Mouse (Mus musculus) ovary, postnatal 14 days (tissue): ENCODE results near the gene Ptcd3.
"Not testable (repeated sequence)": the region's sequence is repeated elsewhere in the genome, so short reads cannot be mapped to it uniquely, and the experiment has no call there.

ENCODE experiments used
- DNase-seq: peaks from one replicate; pipeline ENCODE4 v3.0.0; 2022; ENCODE audit warnings: low spot score

Gene Ptcd3

DNA sequence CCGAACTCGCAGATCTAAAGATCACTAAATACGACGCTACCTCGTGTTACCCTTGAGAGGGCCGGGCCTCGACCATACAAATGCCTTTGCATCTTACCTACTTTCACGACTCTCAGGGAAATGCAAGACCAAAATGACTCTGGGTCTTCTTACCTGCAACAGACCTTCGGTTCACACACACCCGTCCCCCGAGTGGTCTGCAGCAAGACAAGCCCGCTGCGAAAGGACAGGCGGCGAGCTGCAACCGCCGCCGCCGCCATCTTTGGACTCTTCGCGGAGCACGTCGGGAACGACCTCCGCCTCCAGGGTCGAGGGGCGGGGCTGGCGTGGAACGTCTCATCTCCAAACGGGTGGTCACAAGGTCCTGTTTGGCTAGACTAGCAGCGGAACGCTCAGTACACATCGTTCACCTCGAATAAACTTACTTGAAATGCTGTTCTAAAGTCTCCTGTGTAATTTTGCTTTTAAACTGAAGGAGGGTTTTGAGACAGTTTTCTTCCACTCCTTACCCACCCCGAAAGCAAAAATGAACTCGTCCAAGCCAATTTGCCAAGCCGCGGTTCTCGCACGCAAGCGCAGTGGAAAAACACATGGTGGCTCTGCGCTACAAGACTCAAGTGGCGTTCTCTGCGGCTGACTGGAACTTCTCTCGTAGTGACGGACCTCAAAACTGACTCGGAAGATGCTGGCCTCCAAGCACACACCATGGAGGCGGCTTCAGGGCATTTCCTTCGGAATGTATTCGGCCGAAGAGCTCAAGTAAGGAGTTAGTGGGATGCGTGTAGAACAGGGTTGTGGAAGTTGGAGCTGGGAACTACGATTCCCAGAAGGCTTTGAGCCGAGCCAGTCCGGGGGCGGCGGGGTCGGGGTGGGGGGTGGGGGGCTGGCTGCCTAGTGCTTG is at the start of gene Ptcd3, which contains the start of gene Polr1a:
Ptcd3 (minus strand) TSS at position 270 of the 901 bp plus-strand sequence.
Polr1a (plus strand) TSS at position 573 of the 901 bp plus-strand sequence.
- peak; percentile 89 for DNase-seq

DNA sequence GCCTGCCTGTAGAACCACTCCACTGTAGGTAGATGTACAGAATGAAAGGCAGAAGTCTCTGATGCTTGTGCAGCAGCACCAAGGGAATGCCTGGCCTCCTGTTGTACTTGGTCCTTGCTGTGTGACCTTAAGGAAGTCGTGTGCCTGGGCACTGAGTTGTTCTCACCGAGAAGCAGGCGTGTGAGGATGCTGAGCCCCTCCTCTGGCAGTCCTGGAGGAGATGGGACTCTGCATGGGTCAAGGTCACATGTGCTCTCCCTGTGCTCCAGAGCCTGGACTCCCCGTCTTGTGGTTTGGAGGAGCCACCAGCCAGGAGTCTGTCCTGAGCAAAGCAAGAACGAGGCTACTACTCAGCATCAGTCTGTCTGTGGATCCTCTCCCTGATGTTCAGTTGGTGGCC is 42.6 kb upstream of the Ptcd3 start:
- no peak for DNase-seq

DNA sequence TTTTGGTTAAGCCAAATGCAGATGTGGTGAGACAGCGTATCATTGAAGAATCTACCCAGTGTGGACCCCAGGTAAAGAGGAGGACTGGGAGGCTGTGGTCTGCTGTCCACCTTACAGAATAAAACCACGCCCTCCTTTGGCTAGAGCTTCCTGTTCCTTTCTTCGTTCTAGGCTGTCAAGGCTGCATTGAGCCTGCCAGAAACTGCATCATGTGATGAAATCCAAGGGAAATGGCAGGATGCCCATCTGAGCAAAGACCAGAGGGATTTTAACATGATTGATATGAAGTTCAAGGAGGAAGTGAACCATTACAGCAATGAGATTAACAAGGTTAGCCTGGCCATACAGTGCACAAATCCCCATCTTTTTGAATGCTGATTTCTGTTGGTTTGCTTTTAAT is 42.0 kb upstream of the Ptcd3 start:
- DNase-seq: peak; percentile 69

DNA sequence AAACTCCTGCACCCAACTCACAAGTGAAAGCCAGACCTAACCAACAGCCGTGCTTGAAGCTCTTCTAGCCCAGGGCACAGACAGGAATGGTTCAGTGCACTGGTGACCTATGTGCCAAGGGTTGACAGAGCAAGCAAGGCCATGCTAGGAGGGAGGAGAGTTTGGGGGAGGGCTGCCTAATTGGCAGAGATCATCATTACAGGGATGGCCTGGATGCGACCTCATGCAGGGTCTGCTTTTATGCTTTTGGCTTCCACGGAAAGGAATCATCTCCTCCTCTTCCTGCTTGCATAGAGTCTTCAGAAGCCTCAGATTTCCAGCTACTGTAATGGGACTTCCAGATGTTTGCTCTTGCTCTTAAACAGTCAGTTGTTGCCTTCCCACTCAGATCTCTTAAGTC is 41.2 kb upstream of the Ptcd3 start:
- DNase-seq: no peak

DNA sequence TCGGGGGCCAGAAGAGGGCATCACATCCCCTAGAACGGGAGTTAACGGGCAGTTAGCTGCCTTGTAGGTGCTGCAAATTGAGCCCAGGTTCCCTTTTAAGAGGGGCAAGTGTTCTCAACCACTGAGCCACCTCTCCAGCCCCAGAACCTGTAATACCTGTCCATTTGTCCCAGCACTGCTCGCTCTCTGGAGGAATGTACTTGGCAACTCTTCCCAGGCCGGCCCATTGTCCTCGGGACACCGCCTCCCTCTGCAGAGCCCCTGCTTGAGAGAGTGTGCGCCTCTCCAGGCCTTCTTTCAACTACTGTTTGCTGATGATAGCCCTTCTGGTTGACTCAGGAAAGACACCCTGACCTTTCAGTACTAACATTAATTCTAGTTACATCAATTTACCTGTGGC is 37.6 kb upstream of the Ptcd3 start:
- no peak for DNase-seq

DNA sequence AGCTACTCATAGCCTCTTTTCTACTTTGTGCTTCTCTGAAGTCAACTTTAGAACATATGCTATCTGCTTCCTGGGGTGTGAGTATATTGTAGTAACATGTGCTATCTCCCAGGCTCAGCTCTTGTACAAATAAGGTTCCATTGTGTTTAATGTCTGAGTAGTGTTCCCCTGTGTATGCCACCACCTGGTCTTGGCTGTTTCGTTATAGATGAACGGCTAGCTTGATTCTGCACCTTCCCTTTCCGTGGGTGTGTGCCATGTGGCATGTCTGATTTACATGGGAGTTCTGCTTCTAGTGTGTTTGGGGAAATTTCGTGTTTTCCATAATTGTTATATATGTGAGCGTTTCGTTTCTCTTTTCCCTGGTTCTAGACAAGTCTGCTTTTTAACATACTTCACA is 36.6 kb upstream of the Ptcd3 start:
- no peak for DNase-seq

DNA sequence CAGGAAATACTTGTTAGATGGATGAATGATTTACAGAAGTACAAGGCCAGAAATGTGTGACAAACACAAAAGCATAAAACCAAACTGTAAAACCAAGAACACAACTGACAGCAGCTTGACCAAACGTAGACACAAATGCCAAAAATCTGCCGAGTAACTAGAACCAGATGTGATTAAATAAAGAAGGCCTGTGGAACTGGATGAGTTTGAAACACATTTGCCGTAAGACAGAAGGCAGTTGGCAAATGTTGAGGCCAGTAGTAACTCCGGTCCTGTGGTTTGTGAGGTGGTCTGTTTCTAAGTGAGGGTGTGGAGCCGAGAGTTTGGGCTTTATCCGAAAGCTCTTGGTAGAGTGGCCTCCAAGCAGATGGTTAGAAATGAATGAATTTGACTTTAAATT is 32.4 kb upstream of the Ptcd3 start:
- DNase-seq: no peak

DNA sequence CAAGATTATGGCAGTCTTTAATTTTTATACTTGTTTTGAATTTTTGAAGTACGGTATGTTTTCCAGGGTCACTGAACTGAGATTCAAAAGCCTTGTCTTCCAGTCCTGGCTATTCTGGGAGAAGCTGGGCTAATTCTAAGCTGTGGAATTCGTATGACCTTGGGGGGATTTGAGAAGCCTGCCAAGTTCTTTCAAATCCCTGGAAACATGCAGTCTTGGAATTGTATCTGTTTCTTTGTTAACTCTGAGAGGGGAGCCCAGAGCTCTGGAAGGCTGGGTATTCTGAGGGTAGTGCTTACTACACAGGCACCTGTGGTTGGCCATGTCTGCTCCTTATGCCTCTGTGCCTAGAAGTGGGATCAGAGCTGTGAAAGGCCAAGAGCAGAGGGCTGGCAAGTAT is 27.2 kb upstream of the Ptcd3 start:
- no peak for DNase-seq

DNA sequence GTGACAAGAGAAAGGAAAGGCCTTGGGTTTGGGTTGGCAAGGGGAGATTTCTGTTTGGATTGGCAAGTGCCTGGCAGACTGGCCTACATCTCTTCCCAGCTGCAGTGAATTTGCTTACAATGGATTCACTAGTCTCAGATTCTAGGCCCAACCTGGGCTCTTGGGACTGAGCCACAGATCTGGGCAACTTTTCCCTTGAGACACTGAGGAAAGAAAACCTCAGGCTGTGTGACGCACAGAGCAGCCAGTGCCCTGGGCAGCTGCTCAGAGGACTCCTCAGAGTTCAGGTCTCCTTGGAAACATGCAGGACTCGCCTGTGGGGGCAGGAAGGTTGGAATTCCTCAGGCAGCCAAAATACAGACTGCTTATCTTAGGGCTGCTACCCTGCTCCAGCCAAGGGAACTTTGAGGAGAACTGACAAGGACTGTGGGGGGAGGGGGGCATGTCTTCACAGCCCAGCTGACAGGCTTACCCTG is 25.6 kb upstream of the Ptcd3 start:
- no peak for DNase-seq

DNA sequence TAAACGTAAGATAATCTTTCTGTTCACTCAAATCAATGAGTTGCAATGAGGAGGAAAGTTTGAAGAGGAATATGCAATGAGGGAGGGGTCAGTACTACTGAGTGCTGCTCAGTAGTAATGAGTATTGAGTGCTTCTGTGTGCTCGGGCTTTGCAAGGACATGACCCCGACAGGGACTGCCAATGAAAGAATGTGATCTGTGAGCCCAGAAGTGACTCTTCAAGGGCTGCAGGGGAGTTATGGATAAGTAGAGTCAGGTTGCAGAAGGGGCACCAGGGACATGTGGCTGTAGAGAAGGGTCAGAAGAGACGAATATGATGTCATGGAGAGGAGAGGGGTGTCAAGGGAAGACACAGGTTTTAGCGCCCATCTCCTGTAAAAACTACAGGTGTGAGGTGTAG is 23.8 kb upstream of the Ptcd3 start:
- no peak for DNase-seq

DNA sequence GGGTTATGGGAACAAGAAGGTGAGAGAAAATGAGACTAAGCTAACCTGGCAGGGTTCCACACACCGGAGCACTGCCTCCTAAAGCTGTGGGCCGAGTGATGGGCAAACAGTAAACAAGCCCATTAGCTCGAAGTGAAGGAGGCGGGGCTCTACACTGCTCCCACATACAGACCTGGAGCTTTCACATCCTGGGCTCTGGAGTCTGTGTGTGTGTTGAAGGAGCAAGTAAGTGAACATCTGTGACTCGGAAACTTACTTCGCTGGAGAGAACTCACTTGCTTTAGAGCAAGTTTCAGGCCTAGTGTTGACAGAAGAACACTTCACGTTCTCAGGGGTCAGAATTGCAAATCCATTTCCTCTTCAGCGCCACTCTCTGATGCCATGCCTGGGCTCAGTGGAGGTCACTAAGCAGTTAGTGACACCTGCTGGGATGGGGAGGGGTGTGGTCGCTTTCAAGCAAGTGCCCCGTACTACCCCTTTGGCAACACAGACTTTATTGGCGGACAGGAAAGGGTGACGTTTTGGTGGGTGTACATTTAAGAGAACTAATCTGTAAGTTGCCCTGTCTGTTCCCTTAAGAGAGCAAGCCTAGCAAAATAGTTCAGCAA is 22.4 kb upstream of the Ptcd3 start:
- DNase-seq: no peak

DNA sequence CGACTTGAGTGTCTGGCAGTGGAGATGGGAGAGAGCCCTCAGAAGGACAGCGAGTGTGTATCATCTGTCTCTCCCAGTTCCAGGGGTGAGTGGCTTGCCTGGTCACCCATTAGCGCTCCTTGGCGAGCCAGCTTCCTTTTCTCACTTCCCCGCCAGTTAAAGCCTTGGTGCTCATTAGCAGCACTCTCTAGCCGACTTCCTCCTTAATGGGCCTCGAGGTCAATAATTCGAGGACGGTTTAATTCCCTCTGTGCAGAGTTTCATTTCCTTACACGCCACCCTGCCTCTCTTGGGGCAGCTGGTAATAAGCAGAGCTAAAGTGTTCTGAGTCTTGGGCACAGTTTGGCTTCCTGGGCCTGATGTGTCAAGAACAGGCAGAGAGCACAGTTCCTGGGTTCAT is 21.5 kb upstream of the Ptcd3 start:
- no peak for DNase-seq

DNA sequence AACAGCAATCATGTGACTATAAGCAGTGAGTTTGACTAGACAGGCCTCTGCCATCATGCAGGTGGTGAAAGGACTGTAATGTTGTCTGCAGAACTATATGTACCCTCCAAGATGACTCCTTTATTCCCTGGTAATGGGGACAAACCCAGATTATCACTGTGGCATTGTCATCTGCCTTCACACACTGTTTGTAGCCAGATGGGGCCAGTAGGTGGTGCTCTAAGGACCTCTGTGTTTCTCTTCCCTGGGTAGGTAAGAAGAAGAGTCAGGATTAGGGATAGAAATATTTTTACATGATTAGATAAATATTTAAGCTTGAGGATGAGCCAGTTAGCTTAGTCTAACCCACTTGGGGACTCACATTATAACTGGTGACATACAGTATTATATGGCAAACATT is 19.4 kb upstream of the Ptcd3 start:
- peak; percentile 52 for DNase-seq

DNA sequence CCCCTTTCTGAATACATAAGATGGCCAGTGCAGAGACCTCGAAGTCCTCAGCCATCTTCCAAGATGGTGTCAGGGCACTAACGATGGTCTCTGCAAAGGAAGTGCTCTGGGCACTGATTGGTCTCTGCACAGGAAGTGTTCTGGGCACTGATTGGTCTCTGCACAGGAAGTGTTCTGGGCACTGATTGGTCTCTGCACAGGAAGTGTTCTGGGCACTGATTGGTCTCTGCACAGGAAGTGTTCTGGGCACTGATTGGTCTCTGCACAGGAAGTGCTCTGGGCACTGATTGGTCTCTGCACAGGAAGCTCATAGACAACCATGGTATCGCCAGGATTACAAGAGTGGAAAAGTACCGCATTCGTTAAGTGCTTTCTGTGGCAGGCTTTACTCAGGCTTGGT is 16.7 kb upstream of the Ptcd3 start:
- not testable (repeated sequence) for DNase-seq

DNA sequence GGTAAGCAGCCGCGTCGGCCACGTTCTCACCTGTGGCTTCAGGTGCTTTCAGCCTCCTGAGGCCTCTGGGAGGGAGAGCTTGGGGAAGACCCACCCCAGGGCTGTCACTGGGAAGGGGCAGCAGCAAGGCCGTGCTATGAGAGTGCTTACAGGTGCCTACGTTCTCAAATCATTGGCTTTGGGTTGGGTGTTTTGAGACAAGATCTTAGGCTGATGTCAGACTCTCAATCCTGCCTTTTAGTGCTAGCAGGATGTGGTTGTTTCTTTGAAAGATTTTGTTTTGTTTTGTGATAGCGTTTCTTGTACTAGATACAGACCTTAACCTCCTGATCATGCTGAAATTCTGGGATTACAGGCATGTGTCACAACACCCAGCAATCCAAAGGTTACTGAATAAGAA is 12.2 kb upstream of the Ptcd3 start:
- DNase-seq: no peak

DNA sequence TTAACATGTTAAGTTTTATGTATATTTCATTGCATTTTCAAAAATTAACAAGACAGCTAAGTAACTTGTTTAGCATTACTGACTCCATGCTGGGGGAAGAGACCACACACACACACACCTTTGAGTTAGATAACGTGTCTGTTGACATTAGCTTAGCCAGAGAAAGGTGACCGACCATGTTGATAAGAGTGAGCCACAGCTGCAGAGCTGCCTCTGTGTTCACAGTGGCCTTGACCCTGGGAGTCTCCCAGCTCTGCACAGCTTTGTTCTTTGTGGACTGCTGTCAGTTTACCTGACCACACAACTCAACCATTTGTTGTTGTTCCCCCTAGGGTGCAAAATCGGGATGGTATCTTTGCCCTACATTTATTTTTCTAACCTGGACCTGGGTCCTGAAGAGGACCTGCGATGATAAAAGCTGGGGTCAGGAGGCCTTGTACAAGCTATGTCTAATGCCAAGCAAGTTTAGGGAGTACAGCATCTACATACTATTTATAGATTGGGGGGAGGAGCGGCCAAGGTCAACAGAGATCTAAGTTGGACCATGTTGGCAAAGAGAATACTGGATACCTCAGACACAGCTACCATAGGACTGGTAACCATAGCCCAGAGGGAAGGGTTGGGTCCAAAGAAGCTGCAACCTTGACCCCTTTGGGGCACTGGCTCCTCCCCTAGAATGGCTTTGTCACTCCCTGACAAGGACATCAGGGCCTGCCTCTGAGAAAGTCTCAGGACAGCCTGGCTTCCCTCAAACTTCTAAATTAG is 3.3 kb upstream of the Ptcd3 start:
- DNase-seq: no peak

DNA sequence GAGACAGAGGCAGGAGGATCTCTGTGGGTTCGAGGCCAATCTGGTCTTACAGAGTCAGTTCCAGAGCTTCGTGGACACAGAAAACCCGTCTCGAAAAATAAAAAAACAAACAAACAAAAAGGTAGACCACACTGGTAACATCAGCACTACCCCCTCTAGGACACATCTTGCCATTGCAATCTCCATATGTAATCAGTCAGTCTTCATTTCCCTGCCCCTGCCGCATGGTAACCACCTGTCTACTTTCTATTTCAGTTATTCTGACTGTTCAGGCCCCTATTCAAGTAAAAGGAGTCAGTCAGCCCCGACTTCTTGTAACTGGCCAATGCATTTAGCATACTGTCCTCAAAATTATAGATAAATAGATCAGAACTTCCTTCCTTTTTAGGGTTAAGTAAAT is 1.3 kb upstream of the Ptcd3 start:
- DNase-seq: no peak

DNA sequence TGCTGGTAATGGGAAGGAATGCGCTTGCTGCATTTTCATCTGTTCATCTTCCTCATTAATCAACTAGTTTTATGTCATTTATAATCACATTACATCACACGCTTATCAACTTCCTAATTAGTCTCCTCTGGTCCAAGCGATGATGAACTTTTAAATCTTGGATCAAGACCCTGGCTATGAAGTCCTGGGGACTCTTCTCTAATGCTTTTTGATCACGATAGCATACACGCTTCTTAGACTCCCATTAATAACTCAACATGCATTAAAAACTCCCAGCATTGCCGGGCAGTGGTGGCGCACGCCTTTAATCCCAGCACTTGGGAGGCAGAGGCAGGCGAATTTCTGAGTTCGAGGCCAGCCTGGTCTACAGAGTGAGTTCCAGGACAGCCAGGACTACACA is 834 bp upstream of the Ptcd3 start:
- DNase-seq: no peak

DNA sequence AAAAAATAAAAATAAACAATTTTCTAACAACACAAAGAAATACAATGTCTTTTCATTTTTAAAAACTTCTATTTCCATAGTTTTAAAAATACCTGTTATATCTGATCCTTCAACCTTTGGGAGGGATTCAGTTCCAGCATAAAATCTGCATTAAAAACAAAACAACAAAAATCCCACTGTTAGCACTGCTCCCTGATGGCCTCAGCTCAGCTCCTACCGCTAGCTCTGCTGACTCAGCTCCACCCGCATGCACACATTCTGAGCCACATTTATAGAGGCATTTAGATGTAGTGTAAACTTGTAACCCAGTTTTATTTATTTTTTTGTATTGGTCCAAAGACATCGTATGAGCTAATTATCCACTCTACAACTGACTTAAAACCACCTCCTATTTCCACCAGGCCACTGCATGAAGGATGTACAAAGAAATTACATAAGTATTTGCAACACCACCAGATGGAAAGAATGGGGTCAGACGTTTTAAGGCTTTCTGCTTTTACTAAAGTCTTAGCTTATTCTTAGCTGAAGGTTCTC is 781 bp downstream of the Ptcd3 start:
- DNase-seq: no peak

DNA sequence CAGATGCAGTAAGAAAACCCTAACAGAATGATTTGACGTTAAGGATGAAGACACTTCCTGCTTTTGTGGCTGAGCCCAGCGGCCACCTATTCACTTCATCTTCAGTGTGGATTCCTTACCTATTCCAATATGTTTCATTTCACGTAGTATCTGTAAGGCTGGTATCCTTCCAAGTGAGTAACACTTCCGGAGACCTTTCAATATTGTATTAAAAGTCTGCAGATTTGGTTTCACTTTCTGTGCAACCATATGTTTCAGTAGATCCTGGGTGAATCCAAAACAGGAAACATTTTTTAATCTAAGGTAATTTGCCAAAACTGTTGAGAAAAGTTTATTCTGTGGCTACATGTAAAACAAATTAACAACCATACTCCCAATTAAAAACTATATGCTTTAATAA is 15.3 kb downstream of the Ptcd3 start:
- DNase-seq: no peak

DNA sequence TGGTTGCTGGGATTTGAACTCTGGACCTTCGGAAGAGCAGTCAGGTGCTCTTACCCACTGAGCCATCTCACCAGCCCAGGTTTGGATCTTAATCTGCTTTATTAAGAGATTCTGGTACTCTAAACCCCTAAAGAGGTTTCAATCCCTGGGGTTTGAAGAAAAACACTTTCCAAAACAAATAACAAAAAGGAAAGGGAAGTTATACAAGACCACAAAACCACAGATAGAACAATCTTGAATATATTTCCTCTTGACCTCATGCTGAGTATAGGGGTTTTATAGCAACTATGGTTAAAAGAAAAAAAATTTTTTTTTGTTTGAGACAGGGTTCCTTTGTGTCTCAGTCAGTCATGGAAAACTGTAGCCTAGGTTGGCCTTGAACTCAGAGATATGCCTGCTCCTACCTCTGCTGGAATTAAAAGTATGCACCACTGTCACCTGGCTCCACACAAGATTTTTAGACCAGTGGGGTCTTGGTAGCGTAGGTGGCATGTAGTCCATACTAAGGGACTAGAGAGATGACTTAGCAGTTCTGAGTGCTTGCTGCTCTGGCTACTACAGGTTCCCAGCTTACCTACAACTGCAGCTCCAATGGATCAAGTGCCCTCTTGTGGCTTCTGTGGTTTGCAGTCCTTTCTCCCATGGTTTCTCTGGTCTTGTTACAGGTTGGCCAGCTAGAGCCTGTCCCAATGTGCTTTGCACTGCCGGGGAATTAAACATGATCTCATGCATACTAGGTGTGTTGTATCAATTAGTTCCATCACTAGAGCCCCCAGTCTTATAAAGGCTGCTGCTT is 30.4 kb downstream of the Ptcd3 start:
- no peak for DNase-seq

DNA sequence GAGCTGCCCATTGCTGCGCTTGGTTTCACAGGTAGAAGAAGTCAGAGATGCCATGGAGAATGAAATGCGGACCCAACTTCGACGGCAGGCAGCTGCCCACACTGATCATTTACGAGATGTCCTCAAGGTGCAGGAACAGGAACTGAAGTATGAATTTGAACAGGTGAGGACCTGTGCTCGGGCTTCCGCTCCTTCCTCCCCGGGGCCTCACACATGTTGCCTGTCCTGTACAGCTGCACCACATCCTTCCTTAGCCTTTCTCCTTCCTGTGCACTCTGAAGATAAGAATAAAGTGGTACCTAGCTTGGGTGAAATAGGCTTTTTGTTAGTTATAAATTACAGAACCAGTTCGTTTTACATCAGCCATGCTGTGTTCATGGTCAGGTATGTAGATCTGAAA is 37.2 kb downstream of the Ptcd3 start:
- DNase-seq: no peak
